Mouse (Mus musculus) ES-E14 (cell line): Measurements from ENCODE around the gene Gmeb1. TPM values are rescaled to one million over a fixed set of nuclear protein-coding genes. Genes with fewer than 3 reads are reported as not detected.

Source experiments
- DNase-seq: peaks from one replicate; pipeline ENCODE4 v3.0.0-alpha.2; 2013; ENCODE audit warnings: low read depth, low spot score
- H3K27ac ChIP-seq: 2 replicates; pipeline ENCODE4 v1.5.1; 2012; ENCODE audit warnings: low read depth, mild to moderate bottlenecking, low read length, moderate library complexity, mixed read lengths; ENCODE audit not compliant: poor library complexity, insufficient read depth, severe bottlenecking
- H3K36me3 ChIP-seq: 2 replicates; pipeline ENCODE4 v1.6.1; 2012; ENCODE audit warnings: mild to moderate bottlenecking, low read length, moderate library complexity, mixed read lengths; ENCODE audit not compliant: control insufficient read depth, poor library complexity, insufficient read depth, severe bottlenecking
- H3K4me1 ChIP-seq, 2 experiments: fragments of 150-350 bp in 1 of 2; sonication (generic) in 1 of 2; 2 replicates each; pipeline ENCODE4 v1.6.1; 2012; ENCODE audit warnings: low read length in 2 of 2, mild to moderate bottlenecking in 1 of 2, mixed read lengths in 1 of 2; ENCODE audit not compliant: control insufficient read depth in 2 of 2, insufficient read depth in 2 of 2, poor library complexity in 1 of 2
- H3K4me3 ChIP-seq, 2 experiments: fragments of 150-350 bp in 1 of 2; sonication (generic) in 1 of 2; 2 replicates each; pipeline ENCODE4 v1.5.1; 2012; ENCODE audit warnings: low read length in 2 of 2, low read depth in 1 of 2, mild to moderate bottlenecking in 1 of 2, mixed read lengths in 1 of 2; ENCODE audit not compliant: insufficient read depth in 1 of 2, poor library complexity in 1 of 2, severe bottlenecking in 1 of 2
- H3K9ac ChIP-seq: 2 replicates; pipeline ENCODE4 v1.6.1; 2012; ENCODE audit warnings: low read depth, mild to moderate bottlenecking, low read length, mixed read lengths; ENCODE audit not compliant: poor library complexity, insufficient read depth, severe bottlenecking
- H3K9me3 ChIP-seq: fragments of 150-350 bp; sonication (generic); 2 replicates; pipeline ENCODE4 v1.6.1; 2012; ENCODE audit warnings: low read depth, mild to moderate bottlenecking, low read length; ENCODE audit not compliant: control insufficient read depth, insufficient read depth
- CHD2 ChIP-seq: IDR thresholded peaks from 2 replicates; pipeline ENCODE4 v1.6.1; 2014; ENCODE audit warnings: mild to moderate bottlenecking, low read depth, low read length, inconsistent platforms
- HCFC1 ChIP-seq: IDR thresholded peaks from 2 replicates; pipeline ENCODE4 v1.6.1; 2012; ENCODE audit warnings: low read length, inconsistent platforms, borderline replicate concordance; ENCODE audit not compliant: insufficient read depth
- MAFK ChIP-seq: IDR thresholded peaks from 2 replicates; pipeline ENCODE4 v1.6.1; 2014; ENCODE audit warnings: mild to moderate bottlenecking, low read depth, low read length, inconsistent platforms; ENCODE audit not compliant: insufficient read depth
- ZC3H11A ChIP-seq: IDR thresholded peaks from 2 replicates; pipeline ENCODE4 v1.6.1; 2012; ENCODE audit warnings: low read depth, mild to moderate bottlenecking, inconsistent platforms, low read length, borderline replicate concordance
- ZNF384 ChIP-seq: IDR thresholded peaks from 2 replicates; pipeline ENCODE4 v1.6.1; 2012; ENCODE audit warnings: low read depth, low read length, inconsistent platforms
- in situ Hi-C, 2 experiments: fragments of 600-800 bp; cut with MboI; formaldehyde crosslinking; loops; one replicate each; pipeline ENCODE4 v1.15.1; 2025; ENCODE audit warnings: low sequenced_read_pairs in 2 of 2, inconsistent platforms in 1 of 2; ENCODE audit not compliant: unreplicated experiment in 2 of 2
- total RNA-seq: library from RNA; depleted of rRNA; stranded (reverse); fragments of 300-350 nt; gene quantifications from 2 replicates; pipeline ENCODE4 v1.2.3, GENCODE M21; 2012; rRNA removed

Gene Gmeb1
- total RNA-seq = 20.7 and 22.3 TPM in 2 replicates

DNA sequence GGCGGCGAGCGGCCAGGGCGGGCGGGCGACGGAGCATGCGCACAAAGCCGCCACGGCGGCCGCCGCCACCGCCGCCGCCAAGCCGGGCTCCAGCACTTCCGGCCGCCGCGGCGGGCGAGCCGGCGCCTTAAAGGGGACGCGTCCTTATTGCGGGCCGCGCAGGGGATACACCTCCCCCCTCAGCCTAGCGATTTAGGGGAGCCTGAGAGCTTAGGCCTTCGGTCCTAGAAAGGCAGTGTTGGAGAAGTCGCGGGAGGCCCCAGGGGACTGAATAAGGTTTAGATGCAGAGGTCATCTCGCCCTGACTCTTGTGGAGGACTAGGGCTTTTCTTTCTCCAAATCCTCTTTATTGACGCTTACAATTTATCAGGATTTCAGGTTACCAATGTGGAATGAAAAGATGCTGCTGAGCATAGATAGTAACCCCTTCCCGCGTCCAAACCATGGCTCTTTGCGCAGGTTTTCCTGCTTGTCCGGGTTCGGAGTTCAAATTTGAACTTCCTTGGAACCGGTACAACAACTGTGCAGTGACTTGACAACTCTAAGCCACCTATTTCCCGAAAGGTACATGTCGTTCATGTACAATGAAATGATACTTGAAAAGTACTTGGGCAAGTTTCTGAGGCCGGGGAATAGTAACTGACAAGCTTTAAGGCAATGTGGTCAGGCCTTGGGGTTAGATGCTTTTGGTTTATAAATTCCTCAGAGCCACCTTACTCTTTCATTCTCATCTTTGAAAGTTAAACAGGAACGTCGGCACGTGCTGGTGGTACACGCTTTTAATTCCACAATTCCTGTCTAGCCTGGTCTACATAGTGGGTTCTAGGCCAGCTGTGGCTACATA, at the start of gene Gmeb1:
Gmeb1 (minus strand) TSS at position 89 of the 844 bp plus-strand sequence.
- Histone ChIP-seq H3K36me3 (peaks cover 2% of the 10 kb centered on the region; the same call in 1 of the 2 replicates), H3K9ac (peak within 1 kb of the TSS; percentile 86), H3K9me3 (no peaks in the 10 kb centered on the region), H3K4me3 (peak within 1 kb of the TSS; percentile 88 to 93), H3K4me1 (peaks cover 4 to 8% of the 10 kb centered on the region in 2 experiments), H3K27ac (peak within 1 kb of the TSS; percentile 96)
- in situ Hi-C loops = no loop called here
- DNase-seq = no peak
- TF ChIP-seq HCFC1 (no peak; the same call in 1 of the 2 replicates), MAFK (no peak), ZNF384 (no peak), ZC3H11A (no peak), CHD2 (no peak)

DNA sequence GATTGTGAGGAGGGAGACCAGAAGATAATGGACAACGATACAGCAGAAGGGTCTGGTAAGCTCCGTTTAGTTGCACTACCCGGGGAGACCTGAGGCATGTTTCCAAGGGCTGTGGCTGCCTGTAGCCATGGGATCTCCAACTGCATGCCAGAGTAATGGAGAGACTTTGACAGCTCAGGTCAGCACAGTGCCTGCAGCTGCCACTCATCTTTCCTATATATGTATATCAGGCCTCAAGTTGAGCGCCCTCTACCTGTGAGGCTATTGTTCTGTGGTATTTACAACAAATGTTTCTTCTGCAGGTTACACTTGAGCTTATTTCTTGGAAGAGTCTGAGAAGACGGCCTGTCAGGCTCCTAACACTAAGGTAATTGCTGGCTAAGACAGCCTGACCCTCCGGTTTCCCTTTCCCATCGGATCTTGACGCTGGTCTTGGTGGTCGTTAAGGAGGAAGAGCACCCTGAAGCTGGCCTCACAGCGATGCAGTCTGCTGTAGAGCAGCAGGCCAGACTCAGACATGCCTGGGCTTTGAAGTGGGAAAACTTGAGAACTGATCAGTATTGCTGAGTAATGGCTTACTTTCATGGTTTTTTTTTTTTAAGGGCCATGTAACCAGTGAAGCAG, 48.6 kb upstream of the Gmeb1 start:
- TF ChIP-seq ZNF384 = no peak
- TF ChIP-seq CHD2 = no peak
- no peak for TF ChIP-seq ZC3H11A
- TF ChIP-seq HCFC1 = no peak
- no peak for TF ChIP-seq MAFK
- H3K4me3 ChIP-seq = peak overlapping the region; percentile 82 to 86
- H3K4me1 ChIP-seq = peaks cover 3 to 7% of the 10 kb centered on the region in 2 experiments; a peak in 3 of 4 replicates
- peak overlapping the region; percentile 83 for H3K27ac ChIP-seq
- H3K9me3 ChIP-seq = no peaks in the 10 kb centered on the region
- in situ Hi-C loops = no loop called here
- peak overlapping the region; percentile 94 for H3K9ac ChIP-seq
- H3K36me3 ChIP-seq = peaks cover 36% of the 10 kb centered on the region
- no peak for DNase-seq

DNA sequence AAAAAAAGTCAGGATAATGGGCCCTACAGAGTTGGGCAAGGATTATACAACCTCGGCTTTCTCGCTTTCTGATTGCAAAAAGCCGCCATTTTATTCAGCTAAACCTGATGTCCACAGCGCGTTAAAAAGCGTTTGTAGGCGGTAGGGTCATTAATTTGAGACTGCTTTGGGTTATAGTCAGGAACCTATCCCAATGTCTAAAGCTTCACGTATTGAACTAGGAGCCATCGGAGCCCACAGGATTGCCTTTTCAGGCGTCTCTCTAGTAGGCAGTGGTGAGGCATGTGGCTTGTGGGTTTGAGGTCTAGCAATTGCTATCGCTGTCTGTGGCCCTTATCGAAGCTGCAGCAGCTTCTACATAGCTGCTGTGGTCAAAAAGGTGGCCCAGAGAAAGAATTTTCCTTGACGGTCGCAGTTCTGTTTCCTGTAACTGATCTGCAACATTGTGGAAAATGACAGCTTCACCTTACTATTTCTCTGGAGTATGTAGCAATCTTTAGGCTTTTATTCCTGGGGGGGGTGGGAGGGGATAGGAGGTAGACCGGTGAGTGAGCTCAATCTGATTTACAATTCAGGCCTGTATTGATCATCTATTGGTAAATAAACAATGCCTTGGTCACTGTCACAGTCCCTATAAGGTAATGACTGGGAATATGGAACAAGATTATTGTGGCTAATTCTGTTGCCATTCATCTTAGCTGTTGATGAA, 47.9 kb upstream of the Gmeb1 start:
- Histone ChIP-seq H3K9me3 (no peaks in the 10 kb centered on the region), H3K27ac (peak overlapping the region; percentile 83), H3K4me3 (peak overlapping the region; percentile 82 to 86), H3K9ac (peak overlapping the region; percentile 94), H3K36me3 (peaks cover 36% of the 10 kb centered on the region), H3K4me1 (peaks cover 2 to 6% of the 10 kb centered on the region in 2 experiments; a peak in 2 of 4 replicates)
- in situ Hi-C loops = no loop called here
- TF ChIP-seq ZC3H11A (no peak), MAFK (no peak), CHD2 (no peak), ZNF384 (no peak), HCFC1 (no peak)
- no peak for DNase-seq

DNA sequence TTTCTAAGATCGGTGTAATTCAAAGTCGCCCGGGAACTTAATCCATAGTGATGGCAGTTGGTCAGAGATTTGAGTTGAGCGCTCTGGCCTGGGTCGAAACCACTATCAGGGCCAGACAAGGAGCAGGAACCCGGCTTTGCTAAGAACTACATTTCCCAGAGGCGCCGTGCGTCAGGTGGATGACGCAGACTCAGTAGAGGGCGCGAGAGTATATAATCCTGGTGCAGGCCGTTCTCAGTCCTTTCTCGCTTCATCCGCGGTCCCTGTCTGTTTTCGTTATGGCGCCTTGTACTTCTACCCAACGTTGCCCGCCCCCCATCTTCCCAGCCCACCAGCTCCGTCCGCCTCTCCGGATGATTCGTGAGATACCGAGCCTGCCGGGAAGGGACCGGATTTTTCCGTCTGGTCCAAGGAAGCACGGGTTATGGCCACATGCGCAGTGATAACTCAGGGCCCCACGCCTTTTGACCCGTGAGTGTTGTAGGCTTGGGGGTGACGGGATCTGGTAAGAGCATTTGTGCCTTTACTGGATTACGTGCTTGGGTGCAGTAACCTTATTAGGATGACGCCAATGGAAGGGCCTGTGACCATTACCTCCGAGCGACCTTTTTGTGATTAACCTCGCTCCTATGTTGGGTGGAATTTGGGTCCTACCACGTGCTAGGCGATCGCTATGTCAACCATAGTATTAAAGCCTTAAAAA, 47.2 kb upstream of the Gmeb1 start:
- Histone ChIP-seq H3K4me1 (no peaks in the 10 kb centered on the region; a peak in 1 of 4 replicates), H3K4me3 (peak overlapping the region; percentile 82 to 86), H3K9ac (peak overlapping the region; percentile 94), H3K9me3 (no peaks in the 10 kb centered on the region), H3K36me3 (peaks cover 29% of the 10 kb centered on the region), H3K27ac (peak overlapping the region; percentile 83)
- peak; percentile 87 for DNase-seq
- TF ChIP-seq ZNF384 (peak; percentile 49; the same call in 1 of the 2 replicates), HCFC1 (peak; percentile 96), ZC3H11A (no peak)
- in situ Hi-C loops = no loop called here
